Mouse (Mus musculus): ENCODE data around the gene Hist1h3g. TPM values are rescaled to one million over a fixed set of nuclear protein-coding genes. Genes with fewer than 3 reads are reported as not detected.

Hist1h3g gene
- not detected in 2 replicates for total RNA-seq (2017)

GRCm38 (mm10) chr13:23535137-23536075 lies at the start of gene Hist1h3g:
Gene Hist1h3g (plus strand): TSS chr13:23535422.
- ATAC-seq (ENCODE audit: extremely low read depth, insufficient number of reproducible peaks, low FRiP score, poor library complexity, severe bottlenecking): peak; percentile 75

- ATAC-seq (ENCODE audit: extremely low read depth, insufficient number of reproducible peaks, low FRiP score, poor library complexity, severe bottlenecking): peak; percentile 86
Measured at GRCm38 (mm10) chr13:23488400-23489322, 46.6 kb upstream of the Hist1h3g start, which contains the start of gene Btn2a2. Gene Btn2a2 (minus strand): TSS chr13:23488857.

DNA sequence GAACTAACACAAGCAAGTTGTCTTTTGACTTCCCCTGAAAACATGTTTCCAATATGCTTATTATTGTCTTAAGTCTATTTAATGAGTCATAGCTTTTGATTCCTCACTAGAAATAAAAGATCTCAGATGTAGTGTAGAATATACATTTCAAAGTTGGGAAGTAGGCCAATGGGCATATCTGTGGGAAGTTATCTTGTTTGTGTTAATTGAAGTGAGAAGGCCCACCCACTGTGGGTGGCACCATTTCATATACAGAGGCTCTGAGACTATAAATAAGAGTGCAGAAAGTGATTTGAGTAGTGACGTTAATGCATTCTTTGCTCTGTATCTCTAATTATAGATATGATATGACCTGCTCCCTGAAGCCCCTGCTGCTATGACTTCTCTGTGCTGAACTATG lies 44.4 kb upstream of the Hist1h3g start:
- no peak for ATAC-seq (ENCODE audit: extremely low read depth, insufficient number of reproducible peaks, low FRiP score, poor library complexity, severe bottlenecking)

GRCm38 (mm10) chr13:23491263-23491662 lies 44.0 kb upstream of the Hist1h3g start:
- ATAC-seq (ENCODE audit: extremely low read depth, insufficient number of reproducible peaks, low FRiP score, poor library complexity, severe bottlenecking): no peak

- no peak for ATAC-seq (ENCODE audit: extremely low read depth, insufficient number of reproducible peaks, low FRiP score, poor library complexity, severe bottlenecking)
Measured at GRCm38 (mm10) chr13:23491990-23492389, 43.2 kb upstream of the Hist1h3g start.

DNA sequence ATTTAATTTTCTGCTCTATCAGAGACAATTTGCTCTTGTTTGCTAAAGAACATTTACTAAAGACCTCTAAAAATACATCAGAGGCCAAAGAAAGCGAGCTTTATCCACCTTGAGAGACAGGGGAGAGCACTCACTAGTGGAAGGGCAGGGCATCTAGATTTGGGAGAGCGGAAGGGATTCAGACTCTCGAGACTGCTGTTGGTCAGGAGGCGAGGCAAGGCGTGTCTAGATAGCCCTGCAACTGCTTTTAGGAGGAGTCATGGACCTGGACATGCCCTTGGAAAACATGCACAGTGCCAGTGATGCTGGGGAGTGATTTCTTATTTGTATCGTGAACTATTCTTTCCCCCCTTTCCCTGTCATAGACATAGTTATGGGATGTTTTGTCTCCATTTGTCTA lies 39.7 kb upstream of the Hist1h3g start:
- ATAC-seq (ENCODE audit: extremely low read depth, insufficient number of reproducible peaks, low FRiP score, poor library complexity, severe bottlenecking): no peak

- no peak for ATAC-seq (ENCODE audit: extremely low read depth, insufficient number of reproducible peaks, low FRiP score, poor library complexity, severe bottlenecking)
Measured at GRCm38 (mm10) chr13:23497656-23498321, 37.4 kb upstream of the Hist1h3g start.

GRCm38 (mm10) chr13:23498653-23499052 lies 36.6 kb upstream of the Hist1h3g start:
- no peak for ATAC-seq (ENCODE audit: extremely low read depth, insufficient number of reproducible peaks, low FRiP score, poor library complexity, severe bottlenecking)

- no peak for ATAC-seq (ENCODE audit: extremely low read depth, insufficient number of reproducible peaks, low FRiP score, poor library complexity, severe bottlenecking)
Measured at GRCm38 (mm10) chr13:23499943-23500342, 35.3 kb upstream of the Hist1h3g start.

DNA sequence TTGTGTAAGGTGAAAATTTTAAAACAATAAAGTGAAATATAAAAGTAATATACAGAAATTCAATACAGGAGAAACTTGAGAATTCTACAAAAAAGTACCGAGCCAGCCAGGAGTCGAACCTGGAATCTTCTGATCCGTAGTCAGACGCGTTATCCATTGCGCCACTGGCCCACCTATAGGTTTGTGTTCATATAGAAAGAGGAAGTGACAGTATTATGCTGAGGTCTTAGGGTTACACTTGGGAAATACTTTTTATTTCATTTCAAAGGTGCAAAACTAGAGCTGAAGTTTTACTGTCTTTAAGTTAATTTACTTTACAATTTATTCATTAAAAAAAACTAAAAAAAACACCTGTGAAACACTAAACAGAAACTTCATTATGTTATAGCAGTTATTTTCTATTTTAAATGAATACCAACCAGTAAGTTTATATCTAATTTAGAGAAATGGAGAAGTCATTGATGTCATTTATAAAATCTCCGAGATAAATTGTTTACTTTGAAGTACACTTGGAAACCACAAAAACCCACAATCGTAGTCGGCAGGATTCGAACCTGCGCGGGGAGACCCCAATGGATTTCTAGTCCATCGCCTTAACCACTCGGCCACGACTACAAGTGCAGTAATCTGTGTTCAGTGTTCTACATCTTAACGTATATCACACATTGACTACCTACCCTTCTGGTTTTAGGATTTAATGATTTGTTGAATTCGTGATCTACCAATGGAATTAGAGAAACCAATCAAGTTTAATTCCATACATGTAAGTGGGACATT lies 34.6 kb upstream of the Hist1h3g start:
- no peak for ATAC-seq (ENCODE audit: extremely low read depth, insufficient number of reproducible peaks, low FRiP score, poor library complexity, severe bottlenecking)

- no peak for ATAC-seq (ENCODE audit: extremely low read depth, insufficient number of reproducible peaks, low FRiP score, poor library complexity, severe bottlenecking)
Measured at GRCm38 (mm10) chr13:23501511-23501910, 33.7 kb upstream of the Hist1h3g start.

- ATAC-seq (ENCODE audit: extremely low read depth, insufficient number of reproducible peaks, low FRiP score, poor library complexity, severe bottlenecking): no peak
Measured at GRCm38 (mm10) chr13:23502031-23502567, 33.1 kb upstream of the Hist1h3g start.

- no peak for ATAC-seq (ENCODE audit: extremely low read depth, insufficient number of reproducible peaks, low FRiP score, poor library complexity, severe bottlenecking)
Measured at GRCm38 (mm10) chr13:23502916-23503315, 32.3 kb upstream of the Hist1h3g start.

DNA sequence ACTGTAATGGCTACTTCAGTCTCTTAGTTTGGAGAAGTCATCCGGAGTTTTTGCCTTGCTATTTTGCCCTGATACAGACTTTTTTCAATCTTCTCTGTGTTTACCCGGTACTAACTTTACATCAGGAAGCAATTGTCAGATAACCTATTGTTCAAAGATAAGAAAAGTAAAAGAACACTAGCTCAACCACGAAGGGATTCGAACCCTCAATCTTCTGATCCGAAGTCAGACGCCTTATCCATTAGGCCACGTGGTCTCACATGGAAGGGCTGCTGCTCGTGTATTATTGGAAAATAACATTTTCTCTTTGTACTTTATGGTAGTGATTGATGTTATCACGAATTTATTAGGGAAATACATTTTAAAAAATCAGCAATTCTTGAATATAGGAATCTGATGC lies 31.4 kb upstream of the Hist1h3g start:
- no peak for ATAC-seq (ENCODE audit: extremely low read depth, insufficient number of reproducible peaks, low FRiP score, poor library complexity, severe bottlenecking)

DNA sequence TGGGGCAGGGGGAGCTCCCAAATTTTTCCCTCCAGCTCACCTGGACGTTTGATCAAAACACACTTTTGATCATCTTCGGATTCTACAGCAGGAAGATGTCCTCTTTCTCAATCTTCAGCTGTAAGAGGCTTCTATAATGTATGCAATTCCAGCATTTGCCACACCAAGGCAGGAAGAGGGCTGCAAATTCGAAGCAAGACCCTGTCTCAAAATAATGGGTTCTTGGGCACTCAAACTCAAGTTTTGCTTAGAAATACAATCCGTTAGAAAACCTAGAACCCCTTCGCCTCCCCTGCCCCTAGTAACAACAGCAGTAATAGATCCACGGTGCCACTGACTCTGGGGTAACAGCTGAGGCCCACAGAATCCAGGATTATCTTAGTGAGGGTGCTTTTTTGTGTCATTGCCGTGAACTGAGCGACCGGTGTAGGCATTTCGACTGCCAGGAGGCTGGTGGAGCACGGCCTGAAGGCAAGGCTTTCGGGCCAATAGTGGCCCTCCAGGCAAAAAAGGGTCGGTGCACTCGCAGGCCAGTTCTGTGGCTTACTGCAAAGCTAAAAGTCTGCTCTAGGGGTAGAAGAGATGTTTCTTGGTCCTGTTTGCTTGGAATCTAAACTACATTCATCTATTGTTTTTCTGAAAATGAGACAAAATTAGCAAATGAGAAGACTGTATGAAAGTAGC lies 29.4 kb upstream of the Hist1h3g start:
- ATAC-seq (ENCODE audit: extremely low read depth, insufficient number of reproducible peaks, low FRiP score, poor library complexity, severe bottlenecking): no peak

- no peak for ATAC-seq (ENCODE audit: extremely low read depth, insufficient number of reproducible peaks, low FRiP score, poor library complexity, severe bottlenecking)
Measured at GRCm38 (mm10) chr13:23506351-23506750, 28.9 kb upstream of the Hist1h3g start.

DNA sequence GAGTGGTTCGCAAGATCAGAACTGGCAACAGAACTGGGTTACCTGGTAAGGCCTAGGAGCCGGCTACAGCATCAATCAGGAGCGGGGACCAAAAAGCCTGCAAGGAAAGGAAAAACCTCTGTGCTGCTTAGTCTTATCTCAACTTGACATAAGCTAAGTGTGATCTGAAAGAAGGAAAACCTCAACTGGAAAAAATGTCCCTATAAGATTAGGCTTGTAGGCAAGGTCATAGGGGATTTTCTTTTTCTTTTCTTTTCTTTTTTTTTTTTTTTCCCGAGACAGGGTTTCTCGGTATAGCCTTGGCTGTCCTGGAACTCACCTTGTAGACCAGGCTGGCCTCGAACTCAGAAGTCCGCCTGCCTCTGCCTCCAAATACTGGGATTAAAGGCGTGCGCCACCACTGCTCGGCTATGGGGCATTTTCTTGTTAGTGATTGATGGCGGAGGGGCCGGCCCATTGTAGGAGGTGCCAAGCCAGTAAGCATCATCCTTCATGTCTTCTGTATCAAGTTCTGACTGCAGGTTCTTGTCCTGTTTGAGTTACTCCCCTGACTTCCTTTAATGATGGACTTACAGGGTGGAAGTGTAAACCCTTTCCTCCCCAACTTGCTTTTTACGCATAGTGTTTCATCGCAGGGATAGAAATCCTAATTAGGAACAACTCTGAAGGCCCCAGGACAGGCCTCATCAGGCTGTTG lies 28.3 kb upstream of the Hist1h3g start:
- ATAC-seq (ENCODE audit: extremely low read depth, insufficient number of reproducible peaks, low FRiP score, poor library complexity, severe bottlenecking): no peak

Data from neutrophil, adult 5-6 weeks (primary cell).